Mouse (Mus musculus) adrenal gland, adult 8-10 months (tissue): Measurements from ENCODE around the gene Kctd21. TPM values are rescaled to one million over a fixed set of nuclear protein-coding genes. Genes with fewer than 3 reads are reported as not detected.

Source experiments
- DNase-seq: peaks from one replicate; pipeline ENCODE4 v3.0.0; 2022
- total RNA-seq, 4 experiments: library from RNA; stranded (reverse); gene quantifications; 2 replicates each; pipeline ENCODE4 v1.2.4; 2022

Kctd21 gene
- total RNA-seq, 4 experiments from 2014 or later, result 8.2 to 10.0 (median 9.0) TPM

DNA sequence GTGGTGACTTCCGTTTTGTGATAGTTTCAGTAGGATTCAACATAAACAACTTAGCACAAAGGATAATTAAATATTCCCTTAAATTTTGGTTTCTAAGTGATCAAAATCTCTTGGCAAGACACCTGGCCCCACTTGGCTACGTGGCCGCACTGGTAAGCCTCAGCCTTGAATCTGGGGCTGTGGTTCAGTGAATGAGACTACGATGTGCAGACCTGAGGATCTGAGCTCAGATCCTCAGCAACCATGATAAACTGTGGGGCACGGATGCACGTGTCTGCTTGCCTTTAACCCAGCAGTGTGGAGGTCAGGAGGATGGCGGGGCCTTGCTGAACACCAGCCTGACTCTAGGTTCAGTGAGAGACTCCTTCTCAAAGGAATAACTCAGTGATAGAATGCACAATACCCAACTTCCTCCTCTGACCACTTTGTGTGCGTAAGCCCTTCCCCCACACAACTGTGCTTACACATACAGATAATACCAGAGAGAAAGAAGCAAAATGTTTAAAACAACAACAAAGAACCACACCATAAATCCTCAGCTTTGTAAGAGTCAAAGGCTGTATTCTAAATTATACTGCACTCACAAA, 55.5 kb downstream of the Kctd21 start:
- no peak for DNase-seq

DNA sequence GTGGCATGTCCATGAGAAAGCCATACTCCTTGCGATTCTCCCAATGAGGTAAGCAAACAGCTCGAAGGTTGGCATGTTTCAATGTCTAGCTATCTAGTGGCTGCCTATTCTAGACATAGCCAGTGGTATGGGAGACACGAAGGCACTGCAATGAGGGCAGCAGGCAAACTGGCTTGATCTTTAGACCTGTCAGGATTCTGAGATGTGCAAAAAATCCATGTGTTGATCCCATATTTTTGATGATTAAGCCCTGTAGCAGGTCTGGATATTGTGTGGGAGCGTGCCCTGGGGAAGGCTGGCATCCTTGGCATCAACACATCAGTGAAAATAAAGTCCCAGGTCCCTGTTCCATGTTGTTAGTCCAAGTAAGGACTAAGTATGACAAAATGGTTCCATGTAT, 56.4 kb downstream of the Kctd21 start:
- no peak for DNase-seq

DNA sequence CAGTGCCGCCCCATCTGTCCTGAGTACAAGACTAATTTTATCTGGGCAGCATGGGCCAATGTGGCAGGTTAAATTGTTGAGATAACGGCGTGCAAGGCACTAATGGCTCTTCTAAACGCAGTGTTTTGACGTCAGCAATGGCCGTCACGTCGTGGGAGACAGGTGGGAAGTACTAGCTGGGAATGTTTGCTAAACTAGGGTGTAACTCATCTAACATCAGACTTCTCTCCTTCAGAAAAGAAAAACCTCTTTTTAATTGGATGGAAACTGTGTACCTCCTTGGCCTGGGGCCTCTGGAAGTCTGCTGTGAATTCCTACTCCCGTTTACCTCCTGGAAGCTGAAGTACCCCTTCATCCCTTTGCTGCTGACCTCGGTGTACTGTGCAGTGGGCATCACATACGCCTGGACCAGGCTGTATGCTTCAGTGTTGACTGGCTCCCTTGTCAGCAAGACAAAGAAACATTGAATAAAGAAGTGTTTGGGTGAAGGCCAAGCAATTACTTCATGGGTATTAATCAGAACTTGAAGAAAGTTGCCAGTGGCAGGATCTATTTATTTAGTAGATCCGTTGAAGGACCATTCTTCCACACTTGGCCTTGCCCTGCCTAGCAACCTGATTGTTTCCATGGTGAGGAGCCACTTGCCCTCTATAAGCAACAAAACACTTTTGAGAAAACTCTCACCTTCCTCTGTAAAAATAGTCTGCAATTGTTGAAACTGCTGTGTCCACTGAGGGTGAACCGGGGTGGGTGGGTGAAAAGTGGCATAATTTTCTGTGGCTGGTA, 59.4 kb downstream of the Kctd21 start:
- no peak for DNase-seq

DNA sequence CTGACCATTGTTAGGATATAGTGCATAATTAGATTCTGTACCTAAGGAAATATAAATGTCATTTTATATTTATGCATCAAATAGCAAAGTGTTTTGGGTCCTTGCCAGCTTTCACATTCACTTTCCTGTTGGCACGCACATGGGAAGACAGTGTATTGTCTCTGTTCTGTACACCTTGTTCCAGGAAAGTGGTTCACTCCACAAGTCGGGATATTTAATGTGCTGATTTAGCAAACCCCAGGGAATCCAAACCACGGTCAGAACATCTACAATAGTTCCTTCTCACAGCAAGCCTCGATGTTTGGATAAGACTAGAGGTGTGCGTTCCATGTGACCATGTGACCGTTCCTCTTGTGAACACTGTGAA, 59.9 kb downstream of the Kctd21 start:
- no peak for DNase-seq

DNA sequence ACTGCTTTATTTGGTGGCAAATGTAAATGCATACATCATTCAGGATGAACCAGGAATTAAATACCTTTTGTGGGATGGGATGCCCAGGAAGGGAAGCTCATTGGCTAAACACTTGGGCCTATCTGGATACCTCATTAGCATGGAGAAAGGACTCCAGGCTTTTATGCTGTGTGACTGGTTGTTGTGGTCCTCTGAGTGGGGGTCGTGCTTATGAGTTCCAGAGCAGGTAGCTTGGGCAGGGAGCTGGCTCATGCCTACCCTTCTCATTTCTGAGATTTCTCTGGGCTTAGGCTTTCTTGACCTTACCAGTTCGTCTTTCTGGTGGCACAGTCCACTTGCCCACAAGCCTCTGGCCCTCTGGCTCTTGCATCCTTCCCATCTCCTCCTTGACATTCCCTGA, 62.2 kb downstream of the Kctd21 start:
- no peak for DNase-seq

DNA sequence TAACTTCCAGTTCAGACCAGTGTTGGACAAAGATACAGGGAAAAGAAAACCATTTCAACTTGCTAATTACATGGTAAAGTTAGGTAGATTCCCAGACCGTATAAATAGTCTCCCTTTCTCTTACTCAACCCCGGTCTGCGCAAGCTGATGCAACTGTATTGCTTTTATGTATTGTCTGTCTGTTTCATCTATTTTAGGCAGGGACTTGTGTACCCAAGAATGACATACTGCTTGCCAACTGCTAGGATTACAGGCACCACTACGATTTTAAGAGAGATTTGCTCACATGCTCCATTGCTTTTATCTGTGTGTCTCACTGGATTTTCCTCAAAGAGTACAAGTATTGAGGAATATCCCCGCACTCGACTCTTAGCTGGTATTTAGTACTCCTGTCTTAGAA, 66.8 kb downstream of the Kctd21 start:
- DNase-seq, result no peak

Other genes with a start within 250 kb of the Kctd21 start
- gene Usp35, start 307 bp upstream of the Kctd21 start, total RNA-seq, result 10 to 100 TPM; 10.8 to 29.5 (median 17.7) TPM
- 10 to 100 TPM; 11.2 to 18.6 (median 15.8) TPM for gene Alg8, start 39.3 kb downstream of the Kctd21 start, total RNA-seq
- gene Ndufc2, start 67.7 kb downstream of the Kctd21 start, total RNA-seq, result 100 to 1,000 TPM; 202 to 264 (median 251) TPM
- 100 to 1,000 TPM in 3 of 4 experiments, 10 to 100 TPM in 1; 69.8 to 491 (median 335) TPM for gene Thrsp, start 85.4 kb downstream of the Kctd21 start, total RNA-seq
- gene Kctd14, start 119.0 kb downstream of the Kctd21 start, total RNA-seq, result 1 to 10 TPM; 1.8 to 4.0 (median 3.0) TPM
- 10 to 100 TPM; 55.3 to 82.3 (median 72.2) TPM for gene Ints4, start 148.6 kb downstream of the Kctd21 start, total RNA-seq
- 10 to 100 TPM; 33.5 to 41.6 (median 35.7) TPM for gene Aamdc, start 247.2 kb downstream of the Kctd21 start, total RNA-seq
- gene Rsf1, start 247.6 kb downstream of the Kctd21 start, total RNA-seq, result 10 to 100 TPM; 23.9 to 37.7 (median 31.4) TPM